Mouse (Mus musculus): ENCODE results near the gene Rab3il1. TPM values are rescaled to one million over a fixed set of nuclear protein-coding genes. Genes with fewer than 3 reads are reported as not detected.

Rab3il1 gene
- polyA plus RNA-seq, 1 experiment from 2014 or later, result 38.0 TPM

- Histone ChIP-seq H3K9ac (no peak overlapping the region), H3K4me2 (no peak overlapping the region), H3K9me3 (replicated peaks) (no peaks in the 10 kb centered on the region), H3K36me3 (peaks cover 81% of the 10 kb centered on the region), H3K27me3 (replicated peaks) (no peaks in the 10 kb centered on the region), H3K4me3 (no peak overlapping the region), H3K27ac (ENCODE audit: poor library complexity, severe bottlenecking) (no peak overlapping the region), H3K4me1 (replicated peaks) (peaks cover 17% of the 10 kb centered on the region)
- 86% methylated on average over 10 of the region's 10 CpGs for WGBS
- ATAC-seq (ENCODE audit: insufficient number of reproducible peaks, low FRiP score), result no peak
These were observed 62.9 kb downstream of the Rab3il1 start for GRCm38 (mm10) chr19:10064173-10065012.

GRCm38 (mm10) chr19:10065465-10066188, 64.2 kb downstream of the Rab3il1 start:
- Histone ChIP-seq H3K4me3 (no peak overlapping the region), H3K9ac (no peak overlapping the region), H3K36me3 (peaks cover 93% of the 10 kb centered on the region), H3K9me3 (replicated peaks) (no peaks in the 10 kb centered on the region), H3K4me2 (no peak overlapping the region), H3K27ac (ENCODE audit: poor library complexity, severe bottlenecking) (no peak overlapping the region), H3K4me1 (replicated peaks) (peaks cover 10% of the 10 kb centered on the region), H3K27me3 (replicated peaks) (no peaks in the 10 kb centered on the region)
- WGBS, result 86% methylated on average over 5 of the region's 5 CpGs
- ATAC-seq (ENCODE audit: insufficient number of reproducible peaks, low FRiP score), result no peak

GRCm38 (mm10) chr19:10066189-10066500, 64.7 kb downstream of the Rab3il1 start:
- 93% methylated on average over 4 of the region's 4 CpGs for WGBS
- no peak overlapping the region for H3K4me2 ChIP-seq
- no peaks in the 10 kb centered on the region for H3K9me3 ChIP-seq (replicated peaks)
- no peak for ATAC-seq (ENCODE audit: insufficient number of reproducible peaks, low FRiP score)
- peaks cover 5% of the 10 kb centered on the region; the same call in 1 of the 2 replicates for H3K4me1 ChIP-seq (replicated peaks)
- H3K36me3 ChIP-seq, result peaks cover 93% of the 10 kb centered on the region
- no peak overlapping the region for H3K27ac ChIP-seq (ENCODE audit: poor library complexity, severe bottlenecking)
- H3K4me3 ChIP-seq, result no peak overlapping the region
- H3K27me3 ChIP-seq (replicated peaks), result no peaks in the 10 kb centered on the region
- no peak overlapping the region for H3K9ac ChIP-seq

GRCm38 (mm10) chr19:10066502-10066901, 65.0 kb downstream of the Rab3il1 start:
- no peaks in the 10 kb centered on the region for H3K9me3 ChIP-seq (replicated peaks)
- H3K9ac ChIP-seq, result no peak overlapping the region
- WGBS, result 89% methylated on average over 3 of the region's 3 CpGs
- H3K36me3 ChIP-seq, result peaks cover 93% of the 10 kb centered on the region
- no peak overlapping the region for H3K4me3 ChIP-seq
- no peak for ATAC-seq (ENCODE audit: insufficient number of reproducible peaks, low FRiP score)
- no peak overlapping the region for H3K27ac ChIP-seq (ENCODE audit: poor library complexity, severe bottlenecking)
- H3K27me3 ChIP-seq (replicated peaks), result no peaks in the 10 kb centered on the region
- H3K4me2 ChIP-seq, result no peak overlapping the region
- H3K4me1 ChIP-seq (replicated peaks), result peaks cover 3% of the 10 kb centered on the region; the same call in 1 of the 2 replicates

- Histone ChIP-seq H3K4me2 (no peak overlapping the region), H3K27me3 (replicated peaks) (no peaks in the 10 kb centered on the region), H3K9me3 (replicated peaks) (no peaks in the 10 kb centered on the region), H3K4me1 (replicated peaks) (peaks cover 3% of the 10 kb centered on the region; the same call in 1 of the 2 replicates), H3K27ac (ENCODE audit: poor library complexity, severe bottlenecking) (no peak overlapping the region), H3K4me3 (no peak overlapping the region), H3K36me3 (peaks cover 93% of the 10 kb centered on the region), H3K9ac (no peak overlapping the region)
- no peak for ATAC-seq (ENCODE audit: insufficient number of reproducible peaks, low FRiP score)
- WGBS, result 81% methylated on average over 7 of the region's 7 CpGs
These were observed 66.2 kb downstream of the Rab3il1 start for GRCm38 (mm10) chr19:10067701-10068100.

GRCm38 (mm10) chr19:10070186-10070980, 68.9 kb downstream of the Rab3il1 start:
- 94% methylated on average over 8 of the region's 8 CpGs for WGBS
- no peak for ATAC-seq (ENCODE audit: insufficient number of reproducible peaks, low FRiP score)
- H3K4me3 ChIP-seq, result no peak overlapping the region
- no peaks in the 10 kb centered on the region for H3K4me1 ChIP-seq (replicated peaks)
- no peaks in the 10 kb centered on the region for H3K27me3 ChIP-seq (replicated peaks)
- no peak overlapping the region for H3K4me2 ChIP-seq
- H3K9me3 ChIP-seq (replicated peaks), result no peaks in the 10 kb centered on the region
- H3K9ac ChIP-seq, result no peak overlapping the region
- H3K27ac ChIP-seq (ENCODE audit: poor library complexity, severe bottlenecking), result no peak overlapping the region
- H3K36me3 ChIP-seq, result peaks cover 95% of the 10 kb centered on the region

- WGBS, result 91% methylated on average over 5 of the region's 5 CpGs
- Histone ChIP-seq H3K4me2 (no peak overlapping the region), H3K9me3 (replicated peaks) (no peaks in the 10 kb centered on the region), H3K27me3 (replicated peaks) (no peaks in the 10 kb centered on the region), H3K4me1 (replicated peaks) (no peaks in the 10 kb centered on the region), H3K27ac (ENCODE audit: poor library complexity, severe bottlenecking) (no peak overlapping the region), H3K9ac (no peak overlapping the region), H3K4me3 (no peak overlapping the region), H3K36me3 (peaks cover 95% of the 10 kb centered on the region)
- no peak for ATAC-seq (ENCODE audit: insufficient number of reproducible peaks, low FRiP score)
These were observed 69.7 kb downstream of the Rab3il1 start for GRCm38 (mm10) chr19:10071166-10071565.

- peaks cover 95% of the 10 kb centered on the region for H3K36me3 ChIP-seq
- no peaks in the 10 kb centered on the region for H3K9me3 ChIP-seq (replicated peaks)
- no peak for ATAC-seq (ENCODE audit: insufficient number of reproducible peaks, low FRiP score)
- H3K4me1 ChIP-seq (replicated peaks), result no peaks in the 10 kb centered on the region
- 89% methylated on average over 4 of the region's 4 CpGs for WGBS
- H3K4me3 ChIP-seq, result no peak overlapping the region
- H3K4me2 ChIP-seq, result no peak overlapping the region
- no peak overlapping the region for H3K27ac ChIP-seq (ENCODE audit: poor library complexity, severe bottlenecking)
- H3K9ac ChIP-seq, result no peak overlapping the region
- no peaks in the 10 kb centered on the region for H3K27me3 ChIP-seq (replicated peaks)
These were observed 70.4 kb downstream of the Rab3il1 start for GRCm38 (mm10) chr19:10071892-10072291.

GRCm38 (mm10) chr19:10073145-10073544, 71.7 kb downstream of the Rab3il1 start:
- no peaks in the 10 kb centered on the region for H3K27me3 ChIP-seq (replicated peaks)
- no peak for ATAC-seq (ENCODE audit: insufficient number of reproducible peaks, low FRiP score)
- H3K9me3 ChIP-seq (replicated peaks), result no peaks in the 10 kb centered on the region
- no peak overlapping the region for H3K9ac ChIP-seq
- H3K36me3 ChIP-seq, result peaks cover 99% of the 10 kb centered on the region
- no peak overlapping the region for H3K4me2 ChIP-seq
- no peak overlapping the region for H3K27ac ChIP-seq (ENCODE audit: poor library complexity, severe bottlenecking)
- H3K4me1 ChIP-seq (replicated peaks), result no peaks in the 10 kb centered on the region
- whole genome bisulfite sequencing, result 96% methylated on average over 5 of the region's 5 CpGs
- H3K4me3 ChIP-seq, result no peak overlapping the region

- Histone ChIP-seq H3K9ac (no peak overlapping the region), H3K9me3 (replicated peaks) (no peaks in the 10 kb centered on the region), H3K4me1 (replicated peaks) (peaks cover 3% of the 10 kb centered on the region; the same call in 1 of the 2 replicates), H3K4me3 (no peak overlapping the region), H3K27me3 (replicated peaks) (no peaks in the 10 kb centered on the region), H3K4me2 (no peak overlapping the region), H3K36me3 (peaks cover 95% of the 10 kb centered on the region), H3K27ac (ENCODE audit: poor library complexity, severe bottlenecking) (no peak overlapping the region)
- ATAC-seq (ENCODE audit: insufficient number of reproducible peaks, low FRiP score), result no peak
- 85% methylated on average over 6 of the region's 6 CpGs for WGBS
These were observed 76.9 kb downstream of the Rab3il1 start for GRCm38 (mm10) chr19:10078392-10078791.

- Histone ChIP-seq H3K27me3 (replicated peaks) (no peaks in the 10 kb centered on the region), H3K9ac (no peak overlapping the region), H3K4me1 (replicated peaks) (peaks cover 3% of the 10 kb centered on the region; the same call in 1 of the 2 replicates), H3K27ac (ENCODE audit: poor library complexity, severe bottlenecking) (no peak overlapping the region), H3K4me3 (no peak overlapping the region), H3K4me2 (no peak overlapping the region), H3K9me3 (replicated peaks) (no peaks in the 10 kb centered on the region), H3K36me3 (peaks cover 81% of the 10 kb centered on the region)
- ATAC-seq (ENCODE audit: insufficient number of reproducible peaks, low FRiP score), result no peak
- WGBS, result 94% methylated on average over 7 of the region's 7 CpGs
These were observed 78.9 kb downstream of the Rab3il1 start for GRCm38 (mm10) chr19:10080384-10080783.

All from heart, embryonic 12.5 days (tissue).